Mouse (Mus musculus): ENCODE measurements at regions not wholly inside any gene's neighbourhood (a gene's known extent, or its start where the extent isn't known, plus 50 kb on each side); places are given as distances from the start of the nearest gene placed in this dataset.

DNA sequence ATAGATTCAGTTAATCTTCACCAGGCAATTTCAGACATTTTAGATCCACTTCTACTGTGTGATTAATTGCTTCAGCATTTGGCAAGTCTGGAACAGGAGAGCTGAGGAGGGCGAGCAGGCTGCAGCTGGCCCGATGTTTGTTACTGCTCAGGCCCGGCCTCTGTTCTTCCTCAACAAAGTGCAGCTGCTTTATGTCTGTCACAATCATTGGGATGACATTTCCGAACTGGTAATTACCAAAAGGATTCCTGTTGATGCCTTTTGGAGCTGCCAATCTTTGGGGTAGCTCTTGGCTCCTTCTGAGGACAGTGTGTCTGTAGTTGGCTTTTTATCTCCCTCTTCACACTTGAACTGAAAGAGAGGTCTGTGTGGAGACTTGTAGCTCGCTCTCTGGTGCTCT is 119.4 kb downstream of the Ndfip2 start:
- TF ChIP-seq RCOR1 (IDR thresholded peaks at IDR 0.05; ENCODE audit: low read depth, low read length) (no peak), ETS1 (IDR thresholded peaks at IDR 0.05; ENCODE audit: low read depth, low read length) (no peak), MXI1 (IDR thresholded peaks at IDR 0.05; ENCODE audit: low read depth, low read length) (no peak), CTCF (IDR thresholded peaks at IDR 0.05 in 2 of 3, conservative IDR thresholded peaks at IDR 0.05 in 1 of 3; ENCODE audit: control insufficient read depth in 1 of 3, insufficient read depth in 1 of 3, low read depth in 2 of 3, low read length in 3 of 3, poor library complexity in 1 of 3, severe bottlenecking in 1 of 3) (no peak), MAFK (IDR thresholded peaks at IDR 0.05; ENCODE audit: borderline replicate concordance, low read depth, low read length) (no peak), CHD2 (IDR thresholded peaks at IDR 0.05; ENCODE audit: low read length) (no peak), E2F4 (IDR thresholded peaks at IDR 0.05; ENCODE audit: borderline replicate concordance, low read depth, low read length) (no peak), GATA1 (IDR thresholded peaks at IDR 0.05; ENCODE audit: low read depth, low read length) (no peak), USF2 (IDR thresholded peaks at IDR 0.05; ENCODE audit: borderline replicate concordance in 1 of 2, insufficient read depth in 1 of 2, low read depth in 1 of 2, low read length in 2 of 2) (no peak), SIN3A (IDR thresholded peaks at IDR 0.05; ENCODE audit: low read length) (no peak), USF1 (IDR thresholded peaks at IDR 0.05; ENCODE audit: low read depth, low read length) (no peak), EP300 (IDR thresholded peaks at IDR 0.05; ENCODE audit: low read depth in 1 of 2, low read length in 2 of 2) (no peak), RAD21 (IDR thresholded peaks at IDR 0.05; ENCODE audit: low read depth, low read length) (no peak), POLR2A (IDR thresholded peaks at IDR 0.05; ENCODE audit: control insufficient read depth in 1 of 2, insufficient read depth in 1 of 2, low read depth in 1 of 2, low read length in 2 of 2, poor library complexity in 1 of 2) (no peak)
